Mouse (Mus musculus) heart, embryonic 14.5 days (tissue): ENCODE data around the gene Sphk2. TPM values are rescaled to one million over a fixed set of nuclear protein-coding genes. Genes with fewer than 3 reads are reported as not detected.

ENCODE experiments used
- ATAC-seq: fragments of 200-750 bp; cut with Nextera tagmentation; 2 replicates; pipeline ENCODE4 v1.8.0; 2017; ENCODE audit warnings: low read depth, moderate TSS enrichment; ENCODE audit not compliant: insufficient number of reproducible peaks, insufficient read depth, low FRiP score
- H3K27ac ChIP-seq, 2 experiments: fragments of 200-500 bp in 1 of 2; fragments of 300-500 bp in 1 of 2; sonication (generic) in 1 of 2; replicated peaks in 1 of 2; 2 replicates each; pipeline ENCODE4 v1.5.1; 2012 to 2014; ENCODE audit warnings: low read depth in 2 of 2, low read length in 2 of 2, control low read depth in 1 of 2, mild to moderate bottlenecking in 1 of 2, mixed read lengths in 1 of 2; ENCODE audit not compliant: control insufficient read depth in 1 of 2, insufficient read depth in 1 of 2
- H3K27me3 ChIP-seq: fragments of 300-500 bp; sonication (generic); 2 replicates; pipeline ENCODE4 v1.6.1; 2014; ENCODE audit warnings: mild to moderate bottlenecking, low read length, control low read depth; ENCODE audit not compliant: control insufficient read depth, insufficient read depth
- H3K36me3 ChIP-seq: fragments of 300-500 bp; sonication (generic); 2 replicates; pipeline ENCODE4 v1.6.1; 2014; ENCODE audit warnings: mild to moderate bottlenecking, control low read depth, low read length, mixed read lengths; ENCODE audit not compliant: control insufficient read depth, insufficient read depth
- H3K4me1 ChIP-seq, 2 experiments: fragments of 200-500 bp in 1 of 2; fragments of 300-500 bp in 1 of 2; sonication (generic) in 1 of 2; 2 replicates each; pipeline ENCODE4 v1.6.1; 2012 to 2014; ENCODE audit warnings: low read length in 2 of 2, control low read depth in 1 of 2, mixed read lengths in 1 of 2; ENCODE audit not compliant: control insufficient read depth in 2 of 2, insufficient read depth in 2 of 2
- H3K4me2 ChIP-seq: fragments of 300-500 bp; sonication (generic); 2 replicates; pipeline ENCODE4 v1.6.1; 2014; ENCODE audit warnings: mild to moderate bottlenecking, low read length
- H3K4me3 ChIP-seq, 2 experiments: fragments of 200-500 bp in 1 of 2; fragments of 300-500 bp in 1 of 2; sonication (generic) in 1 of 2; 2 replicates each; pipeline ENCODE4 v1.5.1; 2012 to 2014; ENCODE audit warnings: low read length in 2 of 2, mild to moderate bottlenecking in 2 of 2, control low read depth in 1 of 2, low read depth in 1 of 2, moderate library complexity in 1 of 2; ENCODE audit not compliant: control insufficient read depth in 1 of 2, insufficient read depth in 1 of 2
- H3K9ac ChIP-seq: fragments of 300-500 bp; sonication (generic); 2 replicates; pipeline ENCODE4 v1.6.1; 2014; ENCODE audit warnings: mild to moderate bottlenecking, low read length
- H3K9me3 ChIP-seq: fragments of 300-500 bp; sonication (generic); 2 replicates; pipeline ENCODE4 v1.6.1; 2016; ENCODE audit warnings: low read length, control low read depth; ENCODE audit not compliant: control insufficient read depth
- WGBS: fragments of 180-500 bp; shearing (Covaris S2); extraction: QIAGEN DNeasy Blood & Tissue Kit; methylation state at CpG from one replicate; pipeline ENCODE4 v1.1.7; 2014; 5-methylcytosine and 5-hydroxymethylcytosine counted together
- polyA plus RNA-seq: library from polyadenylated mRNA; unstranded; fragments of >200 nt; fragmentation: Nextera tagmentation; extraction: Ambion mirVana; gene quantifications from 2 replicates; pipeline ENCODE4 v1.2.1, GENCODE M21; 2014

Gene Sphk2
- polyA plus RNA-seq, 1 experiment from 2014 or later, result 12.5 TPM

GRCm38 (mm10) chr7:45701072-45701471 lies 16.7 kb downstream of the Sphk2 start:
- no peak for ATAC-seq
- Histone ChIP-seq H3K36me3 (no peaks in the 10 kb centered on the region), H3K9ac (peak overlapping the region; percentile 58), H3K4me1 (peaks cover 17 to 33% of the 10 kb centered on the region in 2 experiments), H3K27me3 (peaks cover 23% of the 10 kb centered on the region), H3K4me2 (peak overlapping the region; percentile 83), H3K9me3 (no peaks in the 10 kb centered on the region), H3K4me3 (peak overlapping the region; percentile 31 to 43), H3K27ac (peak overlapping the region; percentile 15 to 59; a peak in 2 of 4 replicates)
- WGBS, result 27% methylated on average over 11 of the region's 11 CpGs

GRCm38 (mm10) chr7:45700301-45701015 lies 17.3 kb downstream of the Sphk2 start:
- Histone ChIP-seq H3K4me3 (peak overlapping the region; percentile 32 to 43), H3K4me2 (peak overlapping the region; percentile 83), H3K36me3 (no peaks in the 10 kb centered on the region), H3K9me3 (no peaks in the 10 kb centered on the region), H3K27me3 (peaks cover 23% of the 10 kb centered on the region), H3K9ac (peak overlapping the region; percentile 65), H3K27ac (no peak overlapping the region), H3K4me1 (peaks cover 14 to 27% of the 10 kb centered on the region in 2 experiments)
- no peak for ATAC-seq
- under 1% methylated on average over 20 of the region's 20 CpGs for whole genome bisulfite sequencing

GRCm38 (mm10) chr7:45699523-45700141 lies 18.2 kb downstream of the Sphk2 start, which contains the start of gene Car11:
Gene Car11, plus strand, starts transcription at chr7:45699843.
- Histone ChIP-seq H3K9me3 (no peaks in the 10 kb centered on the region), H3K4me3 (peak within 1 kb of the TSS; percentile 32 to 43), H3K36me3 (no peaks in the 10 kb centered on the region), H3K27me3 (peaks cover 23% of the 10 kb centered on the region), H3K27ac (no peak within 1 kb of the TSS), H3K9ac (peak within 1 kb of the TSS; percentile 65), H3K4me1 (peaks cover 14 to 26% of the 10 kb centered on the region in 2 experiments), H3K4me2 (peak within 1 kb of the TSS; percentile 83)
- no peak for ATAC-seq
- 3% methylated on average over 36 of the region's 36 CpGs for WGBS

DNA sequence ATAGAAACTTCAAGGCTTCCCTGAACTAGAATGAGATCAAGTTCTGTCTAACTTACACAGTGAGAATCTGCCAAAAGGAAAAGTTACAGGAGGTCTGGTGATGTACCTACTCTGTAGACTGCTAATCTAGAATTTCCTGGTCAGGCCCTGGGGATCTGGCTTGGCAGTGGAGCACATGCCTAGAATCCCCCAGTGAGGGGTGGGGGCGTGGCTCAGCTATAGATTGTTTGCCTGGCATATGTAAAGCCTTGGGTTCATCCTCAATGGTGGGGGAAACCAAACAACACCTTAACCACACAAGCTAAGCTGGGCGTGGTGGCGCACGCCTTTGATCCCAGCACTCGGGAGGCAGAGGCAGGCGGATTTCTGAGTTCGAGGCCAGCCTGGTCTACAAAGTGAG lies 19.9 kb downstream of the Sphk2 start:
- H3K4me1 ChIP-seq, result peaks cover 6 to 13% of the 10 kb centered on the region in 2 experiments
- WGBS, result 86% methylated on average over 6 of the region's 7 CpGs
- no peak overlapping the region for H3K4me3 ChIP-seq
- no peak overlapping the region for H3K27ac ChIP-seq
- no peaks in the 10 kb centered on the region for H3K9me3 ChIP-seq
- no peak overlapping the region for H3K4me2 ChIP-seq
- H3K9ac ChIP-seq, result no peak overlapping the region
- peaks cover 23% of the 10 kb centered on the region for H3K27me3 ChIP-seq
- H3K36me3 ChIP-seq, result no peaks in the 10 kb centered on the region
- ATAC-seq, result no peak

DNA sequence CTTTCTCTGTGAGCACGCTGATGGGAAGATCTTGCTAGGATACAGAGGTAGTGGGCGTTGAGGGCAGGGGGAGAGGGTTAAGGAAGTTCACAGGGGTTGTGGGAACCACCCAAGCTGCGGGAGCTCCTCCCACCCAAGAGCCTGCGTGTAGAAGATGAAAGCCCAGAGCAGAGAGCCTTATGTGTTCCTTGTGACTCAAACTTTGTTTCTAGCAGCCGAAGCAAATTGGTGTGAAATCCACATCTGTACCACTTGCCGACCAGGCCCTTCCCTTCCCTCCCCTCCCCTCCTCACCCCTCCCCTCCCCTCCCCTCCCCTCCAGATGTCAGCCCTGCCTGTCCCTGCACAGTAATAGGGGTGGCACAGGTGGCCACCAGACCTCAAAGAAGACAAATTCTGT lies 22.7 kb downstream of the Sphk2 start:
- H3K9me3 ChIP-seq, result no peaks in the 10 kb centered on the region
- no peak for ATAC-seq
- H3K4me1 ChIP-seq, result peaks cover 4 to 14% of the 10 kb centered on the region in 2 experiments
- no peaks in the 10 kb centered on the region for H3K36me3 ChIP-seq
- peaks cover 18% of the 10 kb centered on the region for H3K27me3 ChIP-seq
- no peak overlapping the region for H3K9ac ChIP-seq
- H3K27ac ChIP-seq, result no peak overlapping the region
- no peak overlapping the region for H3K4me2 ChIP-seq
- no peak overlapping the region for H3K4me3 ChIP-seq
- 37% methylated on average over 6 of the region's 6 CpGs for WGBS

DNA sequence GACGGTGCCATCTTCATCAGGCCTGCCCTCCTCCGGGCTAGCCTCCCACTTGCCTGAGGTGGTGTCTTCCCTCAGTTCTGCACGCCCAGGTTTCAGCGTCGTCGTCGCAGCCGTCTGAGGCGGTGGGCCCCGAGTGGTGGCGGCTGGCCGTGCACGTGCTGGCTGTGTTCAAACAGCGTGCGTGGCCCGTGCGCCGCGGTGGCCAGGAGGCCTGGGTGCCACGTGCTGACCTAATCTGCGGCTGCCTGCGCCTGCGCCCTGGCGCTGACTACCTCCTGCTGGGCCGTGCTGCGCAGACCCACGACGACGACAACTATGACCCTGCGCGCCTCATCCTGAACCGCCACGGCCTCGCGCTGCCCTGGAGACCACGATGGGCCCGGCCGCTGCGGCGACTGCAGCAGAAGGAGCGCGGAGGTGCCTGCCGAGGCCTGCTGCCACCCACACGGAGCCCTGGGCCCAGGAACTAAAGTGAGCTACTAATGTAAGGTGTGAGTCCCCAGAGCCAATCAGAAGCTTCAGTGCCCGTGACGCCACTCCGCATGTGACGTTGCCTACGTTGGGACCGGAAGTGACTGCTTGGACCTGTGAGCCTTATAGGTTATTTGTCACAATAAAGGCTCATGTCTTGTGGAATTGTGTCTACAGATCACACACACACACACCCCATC lies 23.7 kb downstream of the Sphk2 start, which contains the start of gene Sec1:
Gene Sec1, minus strand, starts transcription at position 482 of the 671 bp plus-strand sequence.
- Histone ChIP-seq H3K27ac (no peak within 1 kb of the TSS), H3K9ac (no peak within 1 kb of the TSS), H3K4me1 (peaks cover 14 to 17% of the 10 kb centered on the region in 2 experiments), H3K4me3 (no peak within 1 kb of the TSS), H3K27me3 (peaks cover 9% of the 10 kb centered on the region), H3K9me3 (no peaks in the 10 kb centered on the region), H3K36me3 (no peaks in the 10 kb centered on the region), H3K4me2 (no peak within 1 kb of the TSS)
- no peak for ATAC-seq
- WGBS, result 84% methylated on average over 50 of the region's 50 CpGs

DNA sequence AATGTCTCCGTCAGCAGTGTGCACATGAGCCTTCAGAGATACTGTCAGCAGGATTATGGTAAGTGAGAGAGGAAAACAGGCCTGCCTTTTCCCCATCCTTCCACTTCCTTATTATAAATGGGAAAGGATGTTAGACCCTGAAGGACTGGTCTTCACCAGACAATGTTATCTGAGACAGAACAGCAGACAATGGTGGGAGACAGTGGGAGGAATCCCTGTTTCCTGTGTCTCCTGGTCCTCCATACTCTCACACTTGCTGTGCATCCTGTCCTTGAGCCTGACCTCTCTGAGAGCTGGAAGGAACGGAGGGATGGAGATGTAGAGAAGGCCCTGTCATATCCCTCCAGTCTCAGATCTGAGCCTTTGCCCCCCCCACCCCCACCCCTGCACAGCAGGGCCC lies 25.4 kb downstream of the Sphk2 start:
- ATAC-seq, result no peak
- Histone ChIP-seq H3K4me2 (no peak overlapping the region), H3K9ac (no peak overlapping the region; the same call in 1 of the 2 replicates), H3K4me3 (no peak overlapping the region), H3K9me3 (no peaks in the 10 kb centered on the region), H3K4me1 (peaks cover 16 to 20% of the 10 kb centered on the region in 2 experiments), H3K36me3 (no peaks in the 10 kb centered on the region), H3K27me3 (no peaks in the 10 kb centered on the region), H3K27ac (no peak overlapping the region)
- 52% methylated on average over 2 of the region's 2 CpGs for WGBS
